Mouse (Mus musculus) liver, postnatal 0 days (tissue): ENCODE measurements around the gene Fgfr3. TPM values are rescaled to one million over a fixed set of nuclear protein-coding genes. Genes with fewer than 3 reads are reported as not detected.

Experiments used
- ATAC-seq: fragments of 200-750 bp; cut with Nextera tagmentation; 2 replicates; pipeline ENCODE4 v1.8.0; 2017; ENCODE audit warnings: mild to moderate bottlenecking, moderate library complexity
- DNase-seq: peaks from one replicate; pipeline ENCODE4 v3.0.0-alpha.2; 2016
- H3K27ac ChIP-seq: fragments of 300-500 bp; sonication (generic); 2 replicates; pipeline ENCODE4 v1.5.1; 2014; ENCODE audit warnings: antibody characterized with exemption, moderate library complexity, mild to moderate bottlenecking, low read depth
- H3K27me3 ChIP-seq: fragments of 300-500 bp; sonication (generic); 2 replicates; pipeline ENCODE4 v1.6.1; 2014; ENCODE audit warnings: low read length, control low read depth, mixed read lengths; ENCODE audit not compliant: insufficient read depth
- H3K36me3 ChIP-seq: fragments of 300-500 bp; sonication (generic); replicated peaks from 2 replicates; pipeline ENCODE4 v1.6.1; 2014; ENCODE audit warnings: mild to moderate bottlenecking, control low read depth, low read length, moderate library complexity, mixed read lengths; ENCODE audit not compliant: insufficient read depth
- H3K4me1 ChIP-seq: fragments of 300-500 bp; sonication (generic); 2 replicates; pipeline ENCODE4 v1.6.1; 2014; ENCODE audit warnings: antibody characterized with exemption, mild to moderate bottlenecking, control low read depth; ENCODE audit not compliant: insufficient read depth
- H3K4me2 ChIP-seq: fragments of 300-500 bp; sonication (generic); 2 replicates; pipeline ENCODE4 v1.6.1; 2014; ENCODE audit warnings: low read depth, mild to moderate bottlenecking, low read length, moderate library complexity, mixed read lengths
- H3K4me3 ChIP-seq: fragments of 300-500 bp; sonication (generic); 2 replicates; pipeline ENCODE4 v1.5.1; 2014; ENCODE audit warnings: low read depth, low read length
- H3K9ac ChIP-seq: fragments of 300-500 bp; sonication (generic); replicated peaks from 2 replicates; pipeline ENCODE4 v1.6.1; 2014; ENCODE audit warnings: mild to moderate bottlenecking, moderate library complexity
- H3K9me3 ChIP-seq: fragments of 300-500 bp; sonication (generic); 2 replicates; pipeline ENCODE4 v1.6.1; 2016; ENCODE audit warnings: mild to moderate bottlenecking, control low read depth, low read length, mixed read lengths
- CTCF ChIP-seq: sonication (generic); IDR thresholded peaks from 2 replicates; pipeline ENCODE4 v1.5.1; 2016; ENCODE audit warnings: antibody characterized with exemption, low read depth
- EP300 ChIP-seq: IDR thresholded peaks from 2 replicates; pipeline ENCODE4 v1.6.1; 2016; ENCODE audit warnings: antibody characterized with exemption, low read depth, mild to moderate bottlenecking
- WGBS: fragments of 180-500 bp; shearing (Covaris S2); extraction: QIAGEN DNeasy Blood & Tissue Kit; methylation state at CpG from one replicate; pipeline ENCODE4 v1.1.7; 2014; ENCODE audit not compliant: insufficient replicate concordance; 5-methylcytosine and 5-hydroxymethylcytosine counted together
- polyA plus RNA-seq: library from polyadenylated mRNA; unstranded; fragments of >200 nt; fragmentation: Nextera tagmentation; extraction: Ambion mirVana; gene quantifications from 2 replicates; pipeline ENCODE4 v1.2.1, GENCODE M21; 2015

Gene Fgfr3
- polyA plus RNA-seq, 1 experiment from 2014 or later, result 1.3 TPM

DNA sequence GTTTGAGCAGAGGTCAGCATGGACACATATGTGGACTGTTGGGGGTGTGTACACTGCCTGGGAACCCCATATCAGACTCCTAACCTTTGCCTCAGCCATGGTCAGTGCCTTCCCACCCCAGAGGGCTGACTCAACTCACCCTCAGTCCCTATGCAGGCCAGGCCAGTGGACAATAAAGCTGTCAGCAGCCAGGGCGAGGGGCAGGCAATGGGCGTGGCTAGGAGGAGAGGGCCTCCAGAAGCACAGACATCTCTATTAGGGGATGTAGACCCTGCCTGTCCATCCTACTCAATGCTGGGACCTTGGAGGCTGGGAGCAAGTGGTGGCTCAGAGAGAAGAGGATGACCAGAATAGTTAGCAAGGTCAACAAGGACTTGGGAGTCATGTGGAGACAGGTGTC, 6.3 kb upstream of the Fgfr3 start:
- Histone ChIP-seq H3K9me3 (no peaks in the 10 kb centered on the region), H3K4me1 (no peaks in the 10 kb centered on the region), H3K27ac (no peak overlapping the region), H3K4me2 (no peak overlapping the region), H3K36me3 (no peaks in the 10 kb centered on the region), H3K4me3 (no peak overlapping the region), H3K27me3 (no peaks in the 10 kb centered on the region), H3K9ac (no peak overlapping the region)
- ATAC-seq (no peak), DNase-seq (no peak)
- 58% methylated on average over 2 of the region's 2 CpGs for WGBS
- TF ChIP-seq EP300 (no peak), CTCF (no peak)

DNA sequence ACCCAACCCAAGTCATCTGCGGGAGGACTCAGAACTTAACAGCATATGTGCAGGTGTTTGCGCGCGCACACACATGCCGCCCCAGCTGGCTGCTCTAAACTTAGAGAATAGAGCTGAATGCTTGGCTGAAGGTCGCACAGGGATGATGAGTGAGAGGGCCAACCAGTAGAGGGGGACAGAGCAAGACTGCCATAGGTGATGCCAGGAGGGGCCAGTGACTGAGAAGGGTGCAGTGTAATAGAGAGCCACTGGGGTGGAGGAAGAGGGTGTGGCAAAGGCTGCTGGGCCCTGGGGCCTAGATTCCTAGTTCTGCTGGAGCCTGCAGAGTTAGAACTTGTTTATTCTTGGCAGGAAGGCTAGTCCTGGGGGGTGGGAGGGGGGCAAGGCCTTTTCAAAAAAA, 5.0 kb upstream of the Fgfr3 start:
- no peak for ATAC-seq
- H3K27ac ChIP-seq, result no peak overlapping the region
- WGBS, result 78% methylated on average over 6 of the region's 6 CpGs

DNA sequence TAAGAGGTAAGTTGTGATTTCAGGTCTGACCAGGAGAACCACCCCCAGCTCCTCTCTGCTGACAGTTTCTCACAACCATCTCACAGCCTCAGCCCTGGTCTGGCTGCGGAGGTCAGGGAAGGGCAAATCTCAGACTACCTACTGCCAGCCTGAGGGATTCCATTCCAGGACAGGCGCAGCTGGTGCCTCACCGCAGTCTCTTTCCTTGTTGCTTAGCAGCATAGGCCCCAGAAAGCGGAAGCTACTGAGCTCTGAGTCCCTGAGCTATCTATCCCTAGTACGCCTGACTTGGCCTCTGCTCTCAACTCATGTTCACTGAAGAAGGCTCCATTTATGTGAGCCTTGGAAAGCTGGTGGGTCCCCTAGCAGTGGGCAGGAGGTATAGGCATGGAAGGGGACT, 3.0 kb upstream of the Fgfr3 start:
- H3K4me3 ChIP-seq, result no peak overlapping the region
- H3K4me2 ChIP-seq, result no peak overlapping the region
- peaks cover 20% of the 10 kb centered on the region for H3K27me3 ChIP-seq
- TF ChIP-seq EP300 (no peak), CTCF (no peak)
- no peaks in the 10 kb centered on the region for H3K9me3 ChIP-seq
- H3K4me1 ChIP-seq, result peaks cover 6% of the 10 kb centered on the region; the same call in 1 of the 2 replicates
- no peak overlapping the region for H3K9ac ChIP-seq
- ATAC-seq (no peak), DNase-seq (no peak)
- no peaks in the 10 kb centered on the region for H3K36me3 ChIP-seq
- no peak overlapping the region for H3K27ac ChIP-seq
- 70% methylated on average over 5 of the region's 5 CpGs for WGBS

More for the DNA sequence above, 5.0 kb upstream of the Fgfr3 start:
- no peak overlapping the region for H3K9ac ChIP-seq
- H3K4me3 ChIP-seq, result no peak overlapping the region
- no peaks in the 10 kb centered on the region for H3K9me3 ChIP-seq
- TF ChIP-seq CTCF (peak; percentile 31; the same call in 1 of the 2 replicates), EP300 (no peak)
- H3K36me3 ChIP-seq, result no peaks in the 10 kb centered on the region
- no peak overlapping the region for H3K4me2 ChIP-seq
- H3K4me1 ChIP-seq, result no peaks in the 10 kb centered on the region
- DNase-seq, result no peak
- H3K27me3 ChIP-seq, result peaks cover 2% of the 10 kb centered on the region; the same call in 1 of the 2 replicates

DNA sequence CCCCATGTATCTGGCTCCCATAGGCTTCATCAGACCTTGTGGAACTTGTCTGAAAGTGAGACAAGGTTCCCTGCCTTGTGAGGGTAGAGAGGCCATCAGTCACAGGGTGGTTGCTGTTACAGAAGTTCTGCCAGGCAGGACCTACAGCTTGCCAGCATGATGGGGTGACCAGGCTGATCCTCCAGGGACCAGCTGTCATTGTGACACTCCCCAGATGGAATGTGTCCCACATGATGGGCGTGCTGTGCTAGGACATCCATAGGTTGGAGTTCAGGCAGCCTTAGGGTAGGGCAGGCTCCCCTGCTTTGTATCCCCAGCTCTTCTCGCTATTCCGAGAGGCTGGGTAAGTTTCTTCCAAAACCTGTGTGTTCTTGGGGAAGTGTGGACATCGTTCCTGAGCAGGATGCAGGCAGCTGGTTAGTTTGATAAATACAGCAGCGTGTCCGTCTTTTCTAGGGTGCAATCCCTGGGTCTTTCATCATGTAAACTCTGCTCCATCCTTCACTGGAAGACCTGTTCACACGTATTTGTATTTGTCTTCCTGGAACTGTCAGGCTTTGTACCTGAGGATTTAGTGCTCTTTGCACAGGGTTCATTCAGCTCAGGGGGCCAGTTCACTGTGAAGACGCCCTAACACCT, 503 bp upstream of the Fgfr3 start:
- H3K4me1 ChIP-seq, result peaks cover 13% of the 10 kb centered on the region
- peaks cover 34% of the 10 kb centered on the region for H3K27me3 ChIP-seq
- H3K36me3 ChIP-seq, result no peaks in the 10 kb centered on the region
- H3K4me3 ChIP-seq, result peak overlapping the region; percentile 49
- peak overlapping the region; percentile 88 for H3K4me2 ChIP-seq
- TF ChIP-seq CTCF, result no peak
- no peak for TF ChIP-seq EP300
- 13% methylated on average over 8 of the region's 8 CpGs for WGBS
- ATAC-seq, result peak; percentile 26
- no peak overlapping the region for H3K27ac ChIP-seq
- H3K9ac ChIP-seq, result no peak overlapping the region
- DNase-seq, result no peak
- no peaks in the 10 kb centered on the region for H3K9me3 ChIP-seq

DNA sequence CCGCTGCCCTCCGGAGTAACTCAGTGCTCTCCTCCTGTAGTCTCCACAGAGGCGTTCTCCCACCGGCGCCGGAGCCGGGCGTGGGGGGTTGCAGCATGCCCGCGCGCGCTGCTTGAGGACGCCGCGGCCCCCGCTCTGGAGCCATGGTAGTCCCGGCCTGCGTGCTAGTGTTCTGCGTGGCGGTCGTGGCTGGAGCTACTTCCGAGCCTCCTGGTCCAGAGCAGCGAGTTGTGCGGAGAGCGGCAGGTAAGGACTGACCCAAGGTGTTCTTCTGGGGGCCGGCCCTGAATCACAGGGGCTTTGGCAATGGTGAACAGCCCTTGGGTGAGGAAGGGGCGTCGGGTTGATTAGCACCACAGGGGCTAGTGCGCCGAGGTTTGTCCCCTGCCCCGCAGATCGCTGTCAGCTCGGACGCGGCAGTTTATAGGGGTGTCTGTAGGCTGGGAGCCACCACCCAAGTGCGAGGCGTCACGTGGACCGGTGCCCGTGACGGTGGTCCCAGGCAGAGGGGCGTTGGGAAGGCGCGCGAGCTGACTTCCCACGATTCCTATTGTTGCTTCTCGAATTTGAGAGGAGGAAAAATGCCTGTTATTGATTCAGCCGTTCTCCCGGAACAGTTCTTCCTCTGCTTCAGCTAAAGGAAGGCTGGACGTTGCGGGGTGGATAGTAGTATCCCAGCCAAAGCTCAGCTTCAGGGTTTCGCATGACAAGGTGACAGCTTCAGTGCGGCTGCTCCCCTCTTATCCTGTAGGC, 968 bp downstream of the Fgfr3 start:
- H3K27me3 ChIP-seq, result peaks cover 34% of the 10 kb centered on the region
- TF ChIP-seq EP300, result no peak
- no peak for TF ChIP-seq CTCF
- H3K9me3 ChIP-seq, result no peaks in the 10 kb centered on the region
- 2% methylated on average over 52 of the region's 53 CpGs for WGBS
- peak overlapping the region; percentile 54 for H3K9ac ChIP-seq
- no peak overlapping the region for H3K27ac ChIP-seq
- H3K36me3 ChIP-seq, result no peaks in the 10 kb centered on the region
- DNase-seq, result no peak
- ATAC-seq, result no peak
- peak overlapping the region; percentile 49 for H3K4me3 ChIP-seq
- peak overlapping the region; percentile 88 for H3K4me2 ChIP-seq
- H3K4me1 ChIP-seq, result peaks cover 16% of the 10 kb centered on the region

DNA sequence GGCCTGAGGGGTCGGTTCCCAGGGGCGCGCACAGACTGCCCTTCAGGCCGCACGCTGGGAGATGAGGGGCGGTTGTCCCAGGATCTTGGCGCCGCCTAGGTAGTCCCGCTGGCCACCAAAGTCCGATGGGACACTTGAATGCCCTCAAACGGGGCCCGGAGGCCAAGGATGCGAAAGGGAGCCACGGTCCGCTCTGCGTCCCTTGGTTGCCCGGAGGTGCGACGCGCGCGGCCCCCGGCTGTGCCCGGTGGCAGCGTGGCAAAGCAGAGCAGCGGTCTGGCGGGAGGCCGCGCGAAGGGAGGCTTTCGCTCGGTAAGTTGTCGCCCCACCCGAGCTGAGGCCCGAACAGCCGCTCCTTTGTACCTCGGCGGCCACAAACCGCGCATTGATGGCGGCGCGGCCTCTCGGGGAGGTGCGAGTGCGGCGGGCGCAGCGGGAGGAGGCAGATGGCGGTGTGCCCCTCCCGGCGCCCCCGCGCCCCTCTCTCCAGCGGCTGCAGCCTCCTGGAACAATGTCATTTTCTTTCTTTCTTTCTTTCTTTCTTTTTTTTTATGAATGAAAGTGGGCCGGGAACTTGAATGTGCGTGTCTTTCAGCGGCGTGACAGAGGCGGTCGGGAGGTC, 1.7 kb downstream of the Fgfr3 start:
- DNase-seq, result no peak
- under 1% methylated on average over 61 of the region's 61 CpGs for WGBS

More for the DNA sequence above, 1.7 kb downstream of the Fgfr3 start:
- TF ChIP-seq EP300 (no peak), CTCF (no peak)
- Histone ChIP-seq H3K4me3 (peak overlapping the region; percentile 49), H3K4me1 (peaks cover 16% of the 10 kb centered on the region), H3K4me2 (peak overlapping the region; percentile 88), H3K9ac (0 out of 2 replicates have a peak overlapping the region, but pooled peaks have one; percentile 2), H3K9me3 (no peaks in the 10 kb centered on the region), H3K27ac (no peak overlapping the region), H3K27me3 (peaks cover 34% of the 10 kb centered on the region), H3K36me3 (no peaks in the 10 kb centered on the region)
- no peak for ATAC-seq
